Mouse (Mus musculus) liver, embryonic 16.5 days (tissue): ENCODE results near the gene Plce1. TPM values are rescaled to one million over a fixed set of nuclear protein-coding genes. Genes with fewer than 3 reads are reported as not detected.

ENCODE experiments used
- ATAC-seq: fragments of 200-750 bp; cut with Nextera tagmentation; 2 replicates; pipeline ENCODE4 v1.8.0; 2017; ENCODE audit warnings: low read depth, mild to moderate bottlenecking, moderate number of reproducible peaks, moderate library complexity
- H3K27ac ChIP-seq: fragments of 300-500 bp; sonication (generic); 2 replicates; pipeline ENCODE4 v1.5.1; 2014; ENCODE audit warnings: mild to moderate bottlenecking, low read length
- H3K27me3 ChIP-seq: fragments of 300-500 bp; sonication (generic); 2 replicates; pipeline ENCODE4 v1.6.1; 2014; ENCODE audit warnings: low read depth, low read length, mixed read lengths; ENCODE audit not compliant: control insufficient read depth, insufficient read depth
- H3K36me3 ChIP-seq: fragments of 300-500 bp; sonication (generic); 2 replicates; pipeline ENCODE4 v1.6.1; 2014; ENCODE audit warnings: mild to moderate bottlenecking; ENCODE audit not compliant: control insufficient read depth, insufficient read depth
- H3K4me1 ChIP-seq: fragments of 300-500 bp; sonication (generic); 2 replicates; pipeline ENCODE4 v1.6.1; 2014; ENCODE audit warnings: low read depth, low read length, mixed read lengths; ENCODE audit not compliant: control insufficient read depth
- H3K4me2 ChIP-seq: fragments of 300-500 bp; sonication (generic); 2 replicates; pipeline ENCODE4 v1.6.1; 2014; ENCODE audit warnings: low read depth, low read length, mixed read lengths
- H3K4me3 ChIP-seq: fragments of 300-500 bp; sonication (generic); 2 replicates; pipeline ENCODE4 v1.5.1; 2014; ENCODE audit warnings: low read depth, mild to moderate bottlenecking, low read length
- H3K9ac ChIP-seq: fragments of 300-500 bp; sonication (generic); 2 replicates; pipeline ENCODE4 v1.6.1; 2014; ENCODE audit warnings: low read depth, low read length
- H3K9me3 ChIP-seq: fragments of 300-500 bp; sonication (generic); replicated peaks from 2 replicates; pipeline ENCODE4 v1.6.1; 2016; ENCODE audit warnings: low read length; ENCODE audit not compliant: control insufficient read depth
- WGBS: fragments of 180-500 bp; shearing (Covaris S2); extraction: QIAGEN DNeasy Blood & Tissue Kit; methylation state at CpG from one replicate; pipeline ENCODE4 v1.1.7; 2014; ENCODE audit not compliant: insufficient replicate concordance; 5-methylcytosine and 5-hydroxymethylcytosine counted together
- polyA plus RNA-seq: library from polyadenylated mRNA; unstranded; fragments of >200 nt; fragmentation: Nextera tagmentation; extraction: Ambion mirVana; gene quantifications from 2 replicates; pipeline ENCODE4 v1.2.1, GENCODE M21; 2015

The Plce1 gene
- polyA plus RNA-seq, 1 experiment from 2014 or later: 0.68 TPM

GRCm38 (mm10) chr19:38514417-38515184, 33.7 kb downstream of the Plce1 start:
- ATAC-seq: peak; percentile 73
- no peaks in the 10 kb centered on the region for H3K27me3 ChIP-seq
- H3K4me1 ChIP-seq: no peaks in the 10 kb centered on the region
- no peak overlapping the region for H3K27ac ChIP-seq
- H3K9ac ChIP-seq: no peak overlapping the region
- H3K9me3 ChIP-seq: no peaks in the 10 kb centered on the region
- no peak overlapping the region for H3K4me3 ChIP-seq
- 49% methylated on average over 5 of the region's 5 CpGs for WGBS
- H3K36me3 ChIP-seq: no peaks in the 10 kb centered on the region
- H3K4me2 ChIP-seq: no peak overlapping the region

DNA sequence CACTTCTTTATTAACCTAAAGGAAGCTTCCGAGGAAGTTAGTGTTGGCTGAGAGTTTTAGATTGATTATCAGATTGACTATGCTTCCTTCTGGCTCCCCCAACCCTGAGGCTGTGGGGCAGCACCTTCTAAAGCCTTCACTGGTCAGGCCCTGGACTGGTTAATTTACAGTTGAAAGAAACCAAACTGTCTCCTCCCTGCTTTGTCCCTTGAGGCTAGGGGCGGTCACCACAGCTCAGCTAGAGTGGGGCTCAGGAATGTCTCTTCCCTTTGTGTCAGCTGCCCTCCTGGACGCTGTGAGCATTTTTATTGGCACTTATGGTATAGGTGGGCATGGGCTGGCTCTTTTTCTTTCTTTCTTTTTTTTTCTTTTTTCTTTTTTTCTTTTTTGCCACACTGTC, 45.9 kb downstream of the Plce1 start:
- no peak for ATAC-seq
- no peak overlapping the region for H3K4me2 ChIP-seq
- H3K9ac ChIP-seq: no peak overlapping the region
- H3K4me1 ChIP-seq: no peaks in the 10 kb centered on the region
- H3K36me3 ChIP-seq: no peaks in the 10 kb centered on the region
- no peaks in the 10 kb centered on the region for H3K27me3 ChIP-seq
- H3K9me3 ChIP-seq: 0 out of 2 replicates have a peak, but pooled peaks cover 2% of the 10 kb centered on the region
- 36% methylated on average over 3 of the region's 3 CpGs for WGBS
- no peak overlapping the region for H3K4me3 ChIP-seq
- no peak overlapping the region for H3K27ac ChIP-seq

- Histone ChIP-seq H3K4me3 (no peak overlapping the region), H3K4me2 (no peak overlapping the region), H3K27me3 (no peaks in the 10 kb centered on the region), H3K27ac (no peak overlapping the region), H3K9me3 (0 out of 2 replicates have a peak, but pooled peaks cover 2% of the 10 kb centered on the region), H3K4me1 (no peaks in the 10 kb centered on the region), H3K9ac (no peak overlapping the region), H3K36me3 (no peaks in the 10 kb centered on the region)
- 59% methylated on average over 3 of the region's 3 CpGs for WGBS
- ATAC-seq: no peak
Observed at GRCm38 (mm10) chr19:38527475-38527874, 46.6 kb downstream of the Plce1 start.

- Histone ChIP-seq H3K4me2 (no peak overlapping the region), H3K27ac (no peak overlapping the region), H3K9ac (no peak overlapping the region), H3K4me1 (no peaks in the 10 kb centered on the region), H3K4me3 (no peak overlapping the region), H3K36me3 (no peaks in the 10 kb centered on the region), H3K9me3 (no peaks in the 10 kb centered on the region), H3K27me3 (no peaks in the 10 kb centered on the region)
- no peak for ATAC-seq
- 70% methylated on average over 5 of the region's 5 CpGs for WGBS
Observed at GRCm38 (mm10) chr19:38533230-38533629, 52.3 kb downstream of the Plce1 start.

GRCm38 (mm10) chr19:38539338-38539737, 58.4 kb downstream of the Plce1 start:
- Histone ChIP-seq H3K4me2 (no peak overlapping the region), H3K27me3 (no peaks in the 10 kb centered on the region), H3K36me3 (no peaks in the 10 kb centered on the region), H3K4me3 (no peak overlapping the region), H3K4me1 (no peaks in the 10 kb centered on the region), H3K9me3 (no peaks in the 10 kb centered on the region), H3K9ac (no peak overlapping the region), H3K27ac (no peak overlapping the region)
- WGBS: 43% methylated on average over 3 of the region's 3 CpGs
- ATAC-seq: no peak

- Histone ChIP-seq H3K9ac (no peak overlapping the region), H3K4me2 (no peak overlapping the region), H3K9me3 (no peaks in the 10 kb centered on the region), H3K4me1 (no peaks in the 10 kb centered on the region), H3K27ac (no peak overlapping the region), H3K4me3 (no peak overlapping the region), H3K36me3 (no peaks in the 10 kb centered on the region), H3K27me3 (no peaks in the 10 kb centered on the region)
- 67% methylated on average over 3 of the region's 3 CpGs for WGBS
- no peak for ATAC-seq
Observed at GRCm38 (mm10) chr19:38540549-38540948, 59.6 kb downstream of the Plce1 start.

- H3K4me1 ChIP-seq: no peaks in the 10 kb centered on the region
- WGBS: 65% methylated on average over 8 of the region's 8 CpGs
- H3K9ac ChIP-seq: no peak overlapping the region
- H3K36me3 ChIP-seq: no peaks in the 10 kb centered on the region
- no peak overlapping the region for H3K27ac ChIP-seq
- no peaks in the 10 kb centered on the region for H3K9me3 ChIP-seq
- H3K4me2 ChIP-seq: no peak overlapping the region
- H3K27me3 ChIP-seq: no peaks in the 10 kb centered on the region
- H3K4me3 ChIP-seq: no peak overlapping the region
- ATAC-seq: no peak
Observed at GRCm38 (mm10) chr19:38549487-38550058, 68.7 kb downstream of the Plce1 start.

- Histone ChIP-seq H3K27me3 (no peaks in the 10 kb centered on the region), H3K9me3 (no peaks in the 10 kb centered on the region), H3K4me2 (no peak overlapping the region), H3K9ac (no peak overlapping the region), H3K4me3 (no peak overlapping the region), H3K36me3 (no peaks in the 10 kb centered on the region), H3K27ac (no peak overlapping the region), H3K4me1 (no peaks in the 10 kb centered on the region)
- WGBS: 33% methylated on average over 2 of the region's 2 CpGs
- ATAC-seq: no peak
Observed at GRCm38 (mm10) chr19:38553551-38553950, 72.6 kb downstream of the Plce1 start.

- no peaks in the 10 kb centered on the region for H3K27me3 ChIP-seq
- WGBS: 58% methylated on average over 3 of the region's 3 CpGs
- H3K4me1 ChIP-seq: no peaks in the 10 kb centered on the region
- no peak overlapping the region for H3K4me3 ChIP-seq
- H3K27ac ChIP-seq: no peak overlapping the region
- no peak overlapping the region for H3K9ac ChIP-seq
- no peak overlapping the region for H3K4me2 ChIP-seq
- H3K9me3 ChIP-seq: no peaks in the 10 kb centered on the region
- no peak for ATAC-seq
- H3K36me3 ChIP-seq: no peaks in the 10 kb centered on the region
Observed at GRCm38 (mm10) chr19:38555399-38555798, 74.5 kb downstream of the Plce1 start.
